Mouse (Mus musculus): ENCODE data around the gene Psmb1.

DNA sequence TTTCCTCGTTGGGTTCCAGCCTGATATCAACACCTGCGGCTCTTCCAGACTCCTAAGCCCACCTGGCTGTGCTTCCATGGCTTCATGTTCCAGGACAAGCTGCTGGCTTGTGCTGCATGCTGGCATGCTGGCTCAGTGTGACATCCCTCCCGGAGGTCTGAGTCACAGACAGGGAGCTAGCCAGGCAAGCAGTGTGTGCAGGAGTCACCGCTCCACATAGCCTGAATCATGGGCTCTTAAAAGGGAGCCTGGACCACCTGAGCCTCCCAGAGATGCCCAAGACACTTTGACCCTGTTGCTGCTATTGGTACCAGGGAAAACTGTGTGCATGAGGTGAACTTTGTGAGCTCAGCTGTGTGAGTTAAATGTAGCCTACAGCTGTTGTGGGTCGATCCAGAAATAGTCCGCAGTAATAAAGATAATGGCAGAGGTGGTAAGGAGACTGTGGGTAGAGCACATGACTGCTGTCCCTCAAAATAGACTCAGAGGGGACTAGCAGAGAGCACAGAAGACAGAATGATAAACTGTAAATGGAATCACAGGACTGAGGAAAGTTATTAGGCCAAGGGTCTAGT, 37.5 kb downstream of the Psmb1 start:
- TF ChIP-seq POLR2A (IDR thresholded peaks at IDR 0.05; ENCODE audit: control insufficient read depth, low read depth, low read length) = no peak
- TF ChIP-seq CTCF (IDR thresholded peaks at IDR 0.05; ENCODE audit: control insufficient read depth, insufficient read depth, insufficient replicate concordance, low read depth, low read length) = no peak
